Mouse (Mus musculus) layer of hippocampus, postnatal 36 days (tissue): ENCODE results near the gene Slc7a8. TPM values are rescaled to one million over a fixed set of nuclear protein-coding genes. Genes with fewer than 3 reads are reported as not detected.

Experiments used
- DNase-seq, 2 experiments: peaks; one replicate each; pipeline ENCODE4 v3.0.0; 2022
- total RNA-seq, 2 experiments: library from RNA; stranded (reverse); gene quantifications; 2 replicates each; pipeline ENCODE4 v1.2.3; 2021

Slc7a8 gene
- 10 to 100 TPM; 49.1 to 50.1 TPM for total RNA-seq

GRCm38 (mm10) chr14:54781610-54782365, at the start of gene Slc7a8:
Gene Slc7a8, minus strand, starts transcription at chr14:54781946.
- peak; percentile 74 to 80 for DNase-seq

- DNase-seq = no peak
These were observed 42.0 kb upstream of the Slc7a8 start for GRCm38 (mm10) chr14:54823716-54824115.

- DNase-seq = no peak
These were observed 40.6 kb upstream of the Slc7a8 start for GRCm38 (mm10) chr14:54822301-54822700.

- peak; percentile 6 to 23 for DNase-seq
These were observed 36.0 kb upstream of the Slc7a8 start for GRCm38 (mm10) chr14:54817791-54818190.

DNA sequence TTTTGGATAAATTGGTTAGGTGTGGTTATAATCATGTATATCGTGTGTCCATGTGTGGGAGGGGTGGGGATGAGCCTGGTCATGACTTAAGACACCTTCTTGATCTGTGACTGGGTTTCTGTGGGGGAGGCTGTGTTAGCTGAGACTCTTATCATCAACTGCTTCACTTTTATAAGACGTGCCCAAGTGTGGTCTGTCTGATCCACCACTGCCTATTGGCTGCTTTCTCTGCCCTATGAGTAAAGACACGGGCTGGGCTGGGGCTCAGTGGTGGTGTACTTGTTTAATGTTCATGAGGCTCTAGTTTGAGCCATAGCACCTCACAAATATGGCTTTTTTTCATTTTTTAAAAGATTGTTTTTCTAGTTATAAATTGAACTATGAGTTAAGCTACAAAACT, 34.0 kb upstream of the Slc7a8 start:
- DNase-seq = no peak

DNA sequence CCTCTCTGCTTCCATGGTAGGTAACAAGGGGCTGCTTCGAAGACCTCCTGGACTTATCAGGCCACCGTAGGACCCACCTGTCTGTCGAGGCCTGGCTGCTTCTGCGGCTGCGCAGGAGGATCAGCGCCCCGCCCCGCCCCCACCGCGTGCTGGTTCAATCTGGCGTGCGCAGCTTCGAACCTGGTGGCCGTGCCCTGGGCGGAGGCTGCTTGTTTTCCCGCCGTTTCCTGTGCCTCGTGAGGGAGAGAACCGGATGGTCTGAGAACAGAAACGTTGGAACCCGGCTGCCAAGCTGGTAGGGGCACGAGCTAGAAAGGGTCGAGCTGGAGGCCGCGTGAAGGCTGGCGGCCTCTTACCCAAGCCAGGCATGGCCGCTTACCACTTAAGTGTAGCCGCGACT, 32.2 kb upstream of the Slc7a8 start, which contains the start of gene Rnf212b:
TSS of gene Rnf212b (plus strand) at position 151 of the 400 bp plus-strand sequence.
- no peak for DNase-seq

DNA sequence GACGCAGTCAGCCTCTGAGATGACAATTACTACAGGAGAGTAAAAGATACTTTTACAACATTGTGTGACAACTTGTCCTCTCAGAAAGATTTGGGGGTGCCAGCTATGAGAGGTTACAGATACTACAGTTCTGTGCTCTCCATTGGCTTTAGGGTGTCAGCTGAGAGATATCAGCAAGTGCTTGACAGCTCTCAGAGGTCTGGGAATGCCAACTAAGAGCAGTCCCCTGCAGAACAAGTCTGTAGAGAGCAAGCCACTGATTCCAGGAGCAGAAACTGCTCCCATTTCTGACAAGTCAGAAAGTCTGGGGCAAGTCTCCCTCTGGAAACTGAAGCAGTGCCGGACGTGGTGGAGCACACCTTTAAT, 27.9 kb upstream of the Slc7a8 start:
- DNase-seq = no peak

DNA sequence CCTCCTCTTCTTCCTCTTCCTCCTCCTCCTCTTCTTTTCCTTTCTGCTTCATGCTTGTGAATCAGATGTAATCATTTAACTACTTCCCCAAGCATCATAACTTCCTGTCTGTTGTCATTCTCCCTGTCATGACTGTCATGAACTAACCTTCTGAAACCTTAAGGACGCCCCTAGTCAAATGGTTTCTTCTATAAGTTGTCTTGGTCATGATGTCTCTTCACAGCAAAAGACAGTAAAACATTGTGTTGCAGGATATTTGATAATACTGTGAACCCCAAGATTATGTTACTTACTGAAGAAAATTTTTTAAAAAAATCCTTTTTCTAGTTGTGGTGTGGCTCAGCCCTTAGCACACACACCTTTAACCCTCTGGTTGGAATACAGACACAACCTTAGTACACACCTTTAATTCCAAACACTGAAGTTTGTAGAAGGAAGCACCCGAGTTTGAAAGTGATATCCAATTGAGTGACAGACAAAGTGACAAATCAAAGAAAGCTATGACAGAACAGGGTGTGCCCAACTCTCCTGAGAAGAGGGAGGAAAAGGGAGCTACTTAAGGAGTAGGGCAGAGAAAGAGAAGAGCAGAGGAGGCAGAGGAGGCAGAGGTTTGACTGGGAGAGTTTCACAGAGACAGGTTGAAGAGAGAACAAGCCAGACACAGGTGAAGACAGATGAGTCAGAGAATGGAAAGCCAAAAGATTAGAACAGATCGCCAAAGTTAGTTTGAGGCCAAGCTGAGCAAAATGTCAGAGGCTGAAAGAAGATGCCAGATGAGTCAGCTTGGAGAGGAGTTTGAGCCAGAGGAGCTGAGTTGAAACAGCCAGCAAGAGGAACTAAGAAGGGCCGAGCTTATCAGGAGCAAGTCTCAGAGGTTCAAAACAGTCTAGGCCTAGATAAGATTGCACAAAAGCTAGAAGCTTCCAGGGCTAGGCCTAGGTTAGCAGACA, 27.2 kb upstream of the Slc7a8 start:
- DNase-seq = no peak

DNA sequence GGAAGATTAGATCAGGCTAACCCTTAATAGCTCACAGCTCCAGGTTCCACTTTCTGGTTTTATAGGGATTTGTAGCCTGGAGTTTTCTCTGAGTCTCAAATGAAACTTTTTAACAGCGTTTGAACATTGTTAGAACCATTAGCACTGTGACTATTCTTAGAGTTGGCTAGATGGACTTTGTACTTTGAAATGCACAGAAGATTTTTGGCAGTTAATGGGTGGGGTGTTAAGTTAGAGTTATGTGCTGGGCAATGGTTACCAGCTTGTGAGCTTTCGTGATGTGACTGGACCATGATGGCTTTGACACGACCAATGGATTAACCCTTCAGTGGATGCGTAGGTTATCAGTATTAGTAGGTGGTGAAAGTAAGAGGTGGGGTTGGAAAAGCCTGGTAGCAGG, 24.4 kb upstream of the Slc7a8 start:
- no peak for DNase-seq

- no peak for DNase-seq
These were observed 20.7 kb upstream of the Slc7a8 start for GRCm38 (mm10) chr14:54802428-54802827.

DNA sequence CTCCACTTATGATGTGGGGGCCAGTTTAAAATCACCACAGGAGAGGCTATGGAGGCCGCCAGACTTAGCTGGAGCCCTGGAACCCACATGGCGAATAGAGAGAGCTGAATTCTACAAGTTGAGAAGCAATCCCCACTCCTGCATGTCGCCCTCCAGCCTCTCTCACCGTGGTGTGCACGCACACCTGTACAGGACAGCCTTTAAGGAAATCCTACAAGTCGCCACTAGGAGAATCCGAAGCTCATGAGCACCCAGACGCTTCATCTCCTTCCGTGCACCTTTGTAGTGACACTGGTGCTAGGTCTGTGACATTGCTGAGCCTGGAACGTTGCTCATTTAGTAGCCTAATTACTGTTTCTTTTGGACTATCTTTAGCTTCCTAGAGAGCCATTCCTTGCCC, 17.9 kb upstream of the Slc7a8 start:
- DNase-seq = no peak

- no peak for DNase-seq
These were observed 15.0 kb upstream of the Slc7a8 start for GRCm38 (mm10) chr14:54796760-54797159.

DNA sequence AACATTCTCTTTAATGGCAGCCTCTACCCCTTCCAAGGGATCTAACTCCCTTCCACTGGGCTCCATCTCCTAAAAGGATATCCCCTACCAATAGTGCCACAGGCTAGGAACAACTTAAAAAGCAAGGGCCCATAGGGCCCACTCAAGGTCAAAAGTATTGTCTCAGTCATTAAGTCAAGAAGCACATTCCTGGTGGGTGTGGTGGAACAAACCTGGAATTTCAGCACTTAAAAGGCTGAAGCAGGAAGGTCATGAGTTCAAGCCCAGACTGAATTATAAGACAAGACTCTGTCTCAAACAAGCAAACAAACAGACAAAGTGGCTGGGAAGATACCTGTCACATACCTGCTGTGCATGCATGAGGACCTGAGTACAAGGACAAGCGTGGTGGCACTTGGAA, 14.2 kb upstream of the Slc7a8 start:
- no peak for DNase-seq

- DNase-seq = no peak
These were observed 12.4 kb upstream of the Slc7a8 start for GRCm38 (mm10) chr14:54793894-54794830.

DNA sequence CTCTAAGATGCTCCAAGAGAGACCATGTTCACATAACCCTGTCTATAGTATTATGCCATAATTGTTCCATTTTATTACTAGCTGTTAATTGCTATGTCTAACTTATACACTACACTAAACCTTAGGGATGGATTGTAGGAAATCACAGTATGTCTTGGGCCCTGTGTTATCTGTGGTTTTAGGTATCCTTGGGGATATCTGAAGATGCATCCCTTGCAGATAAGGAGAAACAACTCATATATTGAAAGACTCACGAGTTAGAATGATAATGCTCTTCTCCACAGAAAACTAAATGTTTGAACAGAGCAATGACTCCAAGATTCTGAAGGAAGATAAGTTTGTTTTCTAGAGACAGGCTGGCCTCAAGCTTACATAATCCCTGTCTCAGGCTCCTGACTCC, 11.6 kb upstream of the Slc7a8 start:
- DNase-seq = no peak

GRCm38 (mm10) chr14:54792166-54792565, 10.4 kb upstream of the Slc7a8 start:
- DNase-seq = no peak

DNA sequence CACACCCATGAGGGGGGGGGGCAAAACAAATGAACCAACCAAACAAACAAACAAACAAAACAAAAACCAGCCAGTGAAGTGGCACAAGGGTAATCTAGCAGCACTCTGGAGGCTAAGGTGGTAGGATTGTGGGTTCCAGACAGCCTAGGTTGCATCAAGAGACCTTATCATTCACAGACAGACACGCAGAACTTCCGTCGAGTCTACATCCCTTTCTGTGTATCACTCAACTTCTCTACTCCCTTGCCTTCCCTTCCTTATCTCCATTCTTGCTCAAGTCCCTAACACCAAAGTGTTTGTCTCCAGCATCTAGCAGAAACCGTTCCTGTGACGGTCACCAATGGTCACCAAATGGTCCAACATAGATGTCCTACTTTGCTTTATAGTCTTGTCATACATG, 6.5 kb upstream of the Slc7a8 start:
- DNase-seq = no peak

GRCm38 (mm10) chr14:54787226-54787625, 5.5 kb upstream of the Slc7a8 start:
- no peak for DNase-seq

GRCm38 (mm10) chr14:54786489-54786888, 4.7 kb upstream of the Slc7a8 start:
- DNase-seq = no peak

DNA sequence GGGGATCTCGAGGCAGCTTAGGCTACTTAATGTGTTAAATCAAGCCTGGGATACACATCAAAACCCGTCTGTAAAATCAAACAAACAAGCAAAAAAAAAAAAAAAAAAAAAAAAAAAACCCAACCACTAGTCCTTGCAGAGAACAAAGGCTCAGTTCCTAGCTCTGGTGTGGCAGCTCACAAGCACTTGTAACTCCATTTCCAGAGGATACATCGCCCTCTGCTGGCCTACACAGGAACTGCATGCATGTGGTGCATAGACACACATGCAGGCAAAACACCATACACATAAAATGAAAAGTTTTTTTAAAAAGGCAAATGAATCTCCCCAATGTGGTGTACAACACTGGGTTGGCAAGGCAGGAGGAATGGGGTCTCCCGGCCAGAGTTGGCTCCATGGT, 4.2 kb upstream of the Slc7a8 start:
- peak in 1 of 2 experiments; percentile 43 for DNase-seq

DNA sequence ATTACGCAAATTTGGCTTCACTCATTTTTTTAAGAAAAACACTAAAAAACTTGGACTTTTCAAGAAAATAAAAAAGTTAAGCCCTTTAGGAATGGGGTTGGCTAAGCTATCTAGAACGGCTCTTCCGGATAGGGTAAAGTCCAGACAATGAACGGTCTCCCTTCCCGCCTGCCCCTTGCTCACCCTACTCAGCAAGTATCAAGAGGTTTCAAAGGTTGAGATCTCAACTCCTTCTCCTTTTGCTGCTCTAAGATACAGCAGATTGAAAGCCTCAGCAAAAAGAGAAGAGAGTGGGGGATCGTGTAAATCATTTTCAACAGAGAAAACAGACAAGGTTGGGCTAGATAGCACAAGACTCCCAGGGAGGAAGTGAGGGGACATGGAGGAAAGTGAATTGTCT, 1.2 kb upstream of the Slc7a8 start:
- no peak for DNase-seq

DNA sequence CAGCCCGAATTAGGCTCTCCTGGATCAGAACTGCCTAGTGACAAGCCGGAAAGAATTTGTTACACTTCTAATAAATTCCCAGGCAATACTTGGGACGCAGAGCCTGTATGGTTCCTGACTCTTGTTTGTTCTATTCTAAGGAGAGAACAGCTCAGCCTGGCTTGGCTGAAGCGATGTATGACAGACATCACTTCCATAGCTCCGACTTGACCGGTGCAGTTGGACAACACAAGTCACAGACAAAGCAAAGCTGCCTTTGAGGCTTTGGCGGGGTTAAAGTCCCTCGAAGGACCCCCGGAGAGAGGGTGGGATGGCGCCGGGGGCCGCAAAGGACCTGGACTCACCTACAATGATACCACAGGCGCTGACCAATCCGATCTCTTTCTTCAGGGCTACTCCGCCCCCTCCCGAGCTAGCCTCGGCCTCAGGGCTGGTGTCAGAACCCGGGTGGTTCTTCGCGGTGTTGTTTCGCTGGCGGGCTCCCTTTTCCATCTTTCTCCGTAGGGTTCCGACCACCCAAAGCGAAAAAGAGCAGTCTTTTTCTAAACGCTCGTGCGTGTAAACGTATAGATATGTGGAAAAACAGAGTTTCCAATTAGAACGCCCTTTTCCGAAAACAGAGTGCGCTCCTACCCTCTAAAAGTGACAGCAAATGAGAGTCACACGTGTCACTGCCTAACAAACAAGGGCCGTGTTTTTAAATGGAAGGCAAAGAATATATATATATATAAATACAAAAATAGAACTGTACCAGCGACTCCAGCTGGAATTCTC, 723 bp downstream of the Slc7a8 start:
- DNase-seq = peak; percentile 60 to 66
